Mouse (Mus musculus): ENCODE results near the gene Spns1. TPM values are rescaled to one million over a fixed set of nuclear protein-coding genes. Genes with fewer than 3 reads are reported as not detected.

Gene Spns1
- polyA plus RNA-seq, 1 experiment from 2014 or later: 53.2 TPM

- no peaks in the 10 kb centered on the region for H3K9me3 ChIP-seq
- H3K4me2 ChIP-seq: no peak overlapping the region
- ATAC-seq (ENCODE audit: borderline replicate concordance, extremely low read depth, low FRiP score, low TSS enrichment): no peak
- H3K4me3 ChIP-seq: no peak overlapping the region
- H3K27ac ChIP-seq: no peak overlapping the region
- WGBS: 87% methylated on average over 8 of the region's 8 CpGs
- H3K36me3 ChIP-seq: peaks cover 32% of the 10 kb centered on the region
- H3K4me1 ChIP-seq: no peaks in the 10 kb centered on the region
- no peaks in the 10 kb centered on the region for H3K27me3 ChIP-seq
- H3K9ac ChIP-seq: no peak overlapping the region
These were observed 8.9 kb downstream of the Spns1 start for GRCm38 (mm10) chr7:126368367-126368766.

GRCm38 (mm10) chr7:126367636-126368035 is 9.6 kb downstream of the Spns1 start:
- 78% methylated on average over 10 of the region's 10 CpGs for WGBS
- H3K27ac ChIP-seq: no peak overlapping the region
- peaks cover 25% of the 10 kb centered on the region for H3K36me3 ChIP-seq
- H3K4me1 ChIP-seq: no peaks in the 10 kb centered on the region
- H3K4me2 ChIP-seq: no peak overlapping the region
- no peak for ATAC-seq (ENCODE audit: borderline replicate concordance, extremely low read depth, low FRiP score, low TSS enrichment)
- H3K4me3 ChIP-seq: no peak overlapping the region
- no peak overlapping the region for H3K9ac ChIP-seq
- H3K9me3 ChIP-seq: no peaks in the 10 kb centered on the region
- no peaks in the 10 kb centered on the region for H3K27me3 ChIP-seq

GRCm38 (mm10) chr7:126363038-126363437 is 14.2 kb downstream of the Spns1 start:
- no peak for ATAC-seq (ENCODE audit: borderline replicate concordance, extremely low read depth, low FRiP score, low TSS enrichment)
- WGBS: 75% methylated on average over 6 of the region's 6 CpGs

GRCm38 (mm10) chr7:126359049-126359448 is 18.2 kb downstream of the Spns1 start:
- Histone ChIP-seq H3K4me1 (no peaks in the 10 kb centered on the region), H3K9ac (no peak overlapping the region), H3K36me3 (no peaks in the 10 kb centered on the region), H3K4me3 (no peak overlapping the region), H3K9me3 (no peaks in the 10 kb centered on the region), H3K27ac (no peak overlapping the region), H3K27me3 (no peaks in the 10 kb centered on the region), H3K4me2 (no peak overlapping the region)
- ATAC-seq (ENCODE audit: borderline replicate concordance, extremely low read depth, low FRiP score, low TSS enrichment): no peak
- WGBS: 64% methylated on average over 13 of the region's 13 CpGs

More at GRCm38 (mm10) chr7:126363038-126363437, 14.2 kb downstream of the Spns1 start:
- Histone ChIP-seq H3K27ac (no peak overlapping the region), H3K9ac (no peak overlapping the region), H3K9me3 (no peaks in the 10 kb centered on the region), H3K4me1 (no peaks in the 10 kb centered on the region), H3K36me3 (no peaks in the 10 kb centered on the region), H3K27me3 (no peaks in the 10 kb centered on the region), H3K4me2 (no peak overlapping the region), H3K4me3 (no peak overlapping the region)

- no peaks in the 10 kb centered on the region for H3K36me3 ChIP-seq
- no peak for ATAC-seq (ENCODE audit: borderline replicate concordance, extremely low read depth, low FRiP score, low TSS enrichment)
- H3K9me3 ChIP-seq: no peaks in the 10 kb centered on the region
- no peak overlapping the region for H3K9ac ChIP-seq
- no peak overlapping the region for H3K4me3 ChIP-seq
- no peaks in the 10 kb centered on the region for H3K27me3 ChIP-seq
- H3K4me2 ChIP-seq: no peak overlapping the region
- H3K27ac ChIP-seq: no peak overlapping the region
- H3K4me1 ChIP-seq: no peaks in the 10 kb centered on the region
- WGBS: 88% methylated on average over 9 of the region's 9 CpGs
These were observed 18.8 kb downstream of the Spns1 start for GRCm38 (mm10) chr7:126358413-126358812.

GRCm38 (mm10) chr7:126357838-126358237 is 19.4 kb downstream of the Spns1 start:
- Histone ChIP-seq H3K27me3 (no peaks in the 10 kb centered on the region), H3K9ac (no peak overlapping the region), H3K4me1 (no peaks in the 10 kb centered on the region), H3K4me3 (no peak overlapping the region), H3K27ac (no peak overlapping the region), H3K4me2 (no peak overlapping the region), H3K36me3 (no peaks in the 10 kb centered on the region), H3K9me3 (no peaks in the 10 kb centered on the region)
- 77% methylated on average over 6 of the region's 6 CpGs for WGBS
- no peak for ATAC-seq (ENCODE audit: borderline replicate concordance, extremely low read depth, low FRiP score, low TSS enrichment)

GRCm38 (mm10) chr7:126356793-126357591 is 20.3 kb downstream of the Spns1 start:
- Histone ChIP-seq H3K27ac (no peak overlapping the region), H3K9me3 (no peaks in the 10 kb centered on the region), H3K4me3 (no peak overlapping the region), H3K4me1 (no peaks in the 10 kb centered on the region), H3K36me3 (no peaks in the 10 kb centered on the region), H3K9ac (no peak overlapping the region), H3K4me2 (no peak overlapping the region), H3K27me3 (no peaks in the 10 kb centered on the region)
- 45% methylated on average over 7 of the region's 7 CpGs for WGBS
- no peak for ATAC-seq (ENCODE audit: borderline replicate concordance, extremely low read depth, low FRiP score, low TSS enrichment)

GRCm38 (mm10) chr7:126355847-126356597 is 21.2 kb downstream of the Spns1 start:
- Histone ChIP-seq H3K9ac (no peak overlapping the region), H3K27me3 (no peaks in the 10 kb centered on the region), H3K4me2 (no peak overlapping the region), H3K4me3 (no peak overlapping the region), H3K9me3 (no peaks in the 10 kb centered on the region), H3K27ac (no peak overlapping the region), H3K36me3 (no peaks in the 10 kb centered on the region), H3K4me1 (0 out of 2 replicates have a peak, but pooled peaks cover 5% of the 10 kb centered on the region)
- 55% methylated on average over 5 of the region's 5 CpGs for WGBS
- no peak for ATAC-seq (ENCODE audit: borderline replicate concordance, extremely low read depth, low FRiP score, low TSS enrichment)

GRCm38 (mm10) chr7:126354738-126355614 is 22.3 kb downstream of the Spns1 start:
- Histone ChIP-seq H3K9me3 (no peaks in the 10 kb centered on the region), H3K27ac (no peak overlapping the region), H3K36me3 (no peaks in the 10 kb centered on the region), H3K27me3 (no peaks in the 10 kb centered on the region), H3K9ac (no peak overlapping the region), H3K4me1 (0 out of 2 replicates have a peak, but pooled peaks cover 5% of the 10 kb centered on the region), H3K4me3 (no peak overlapping the region), H3K4me2 (no peak overlapping the region)
- 40% methylated on average over 14 of the region's 14 CpGs for WGBS
- no peak for ATAC-seq (ENCODE audit: borderline replicate concordance, extremely low read depth, low FRiP score, low TSS enrichment)

GRCm38 (mm10) chr7:126353994-126354365 is 23.3 kb downstream of the Spns1 start:
- Histone ChIP-seq H3K36me3 (no peaks in the 10 kb centered on the region), H3K4me1 (0 out of 2 replicates have a peak, but pooled peaks cover 5% of the 10 kb centered on the region), H3K9ac (no peak overlapping the region), H3K9me3 (no peaks in the 10 kb centered on the region), H3K27ac (no peak overlapping the region), H3K4me2 (no peak overlapping the region), H3K4me3 (no peak overlapping the region), H3K27me3 (no peaks in the 10 kb centered on the region)
- ATAC-seq (ENCODE audit: borderline replicate concordance, extremely low read depth, low FRiP score, low TSS enrichment): no peak
- WGBS: 81% methylated on average over 3 of the region's 3 CpGs

GRCm38 (mm10) chr7:126353251-126353993 is 23.8 kb downstream of the Spns1 start:
- Histone ChIP-seq H3K4me3 (no peak overlapping the region), H3K9me3 (no peaks in the 10 kb centered on the region), H3K36me3 (no peaks in the 10 kb centered on the region), H3K27me3 (no peaks in the 10 kb centered on the region), H3K9ac (no peak overlapping the region), H3K27ac (no peak overlapping the region), H3K4me1 (0 out of 2 replicates have a peak, but pooled peaks cover 5% of the 10 kb centered on the region), H3K4me2 (no peak overlapping the region)
- WGBS: 55% methylated on average over 11 of the region's 11 CpGs
- ATAC-seq (ENCODE audit: borderline replicate concordance, extremely low read depth, low FRiP score, low TSS enrichment): no peak
